In genomic region chr9:63991193-63991592, GRCm38 (mm10) we compare ENCODE assay signal across 11 mouse cellular contexts.
"Had no signal": no experiment of that assay in that cellular context is flagged by ENCODE, and none has a peak within 500 bp of the region (broad histone marks: within the 10 kb centered on the region; RNA-seq: fewer than 3 reads in every experiment).

No protein-coding gene starts in this region.

- H3K4me1 ChIP-seq: midbrain, embryonic 12.5 days had no signal

- H3K9ac ChIP-seq: limb, embryonic 13.5 days; liver, embryonic 12.5 days; lung, embryonic 14.5 days; midbrain, embryonic 12.5 days had no signal

- H3K9me3 ChIP-seq: limb, embryonic 13.5 days; liver, embryonic 12.5 days; midbrain, embryonic 12.5 days had no signal

- H3K27ac ChIP-seq: limb, embryonic 13.5 days; liver, embryonic 12.5 days; midbrain, embryonic 12.5 days had no signal

- ATAC-seq: intestine, embryonic 16.5 days; liver, embryonic 12.5 days had no signal

- H3K4me2 ChIP-seq: limb, embryonic 13.5 days; liver, embryonic 12.5 days; lung, embryonic 14.5 days; midbrain, embryonic 12.5 days had no signal

- H3K4me3 ChIP-seq: limb, embryonic 13.5 days; liver, embryonic 12.5 days; midbrain, embryonic 12.5 days had no signal

- DNase-seq: kidney, postnatal 14 days; left cerebral cortex, postnatal 4 days; lung, embryonic 14.5 days; right cerebral cortex, adult 18-20 months; right cerebral cortex, postnatal 25 days; thymus, adult 18-20 months; thymus, postnatal 14 days had no signal

- H3K27me3 ChIP-seq: limb, embryonic 13.5 days; liver, embryonic 12.5 days; midbrain, embryonic 12.5 days had no signal

- H3K36me3 ChIP-seq: midbrain, embryonic 12.5 days had no signal
